Mouse (Mus musculus) heart, adult 2 months (tissue): ENCODE measurements around the gene 1700042G07Rik.

ENCODE experiments used
- CTCF ChIP-seq: fragments of 200-600 bp; IDR thresholded peaks from 2 replicates; pipeline ENCODE4 v1.8.1; 2022; ENCODE audit warnings: antibody characterized with exemption, mild to moderate bottlenecking, moderate library complexity
- POLR2A ChIP-seq: fragments of 200-500 bp; IDR thresholded peaks from 2 replicates; pipeline ENCODE4 v1.6.1; 2011; ENCODE audit warnings: mild to moderate bottlenecking, low read depth, low read length, control low read depth; ENCODE audit not compliant: insufficient read depth

DNA sequence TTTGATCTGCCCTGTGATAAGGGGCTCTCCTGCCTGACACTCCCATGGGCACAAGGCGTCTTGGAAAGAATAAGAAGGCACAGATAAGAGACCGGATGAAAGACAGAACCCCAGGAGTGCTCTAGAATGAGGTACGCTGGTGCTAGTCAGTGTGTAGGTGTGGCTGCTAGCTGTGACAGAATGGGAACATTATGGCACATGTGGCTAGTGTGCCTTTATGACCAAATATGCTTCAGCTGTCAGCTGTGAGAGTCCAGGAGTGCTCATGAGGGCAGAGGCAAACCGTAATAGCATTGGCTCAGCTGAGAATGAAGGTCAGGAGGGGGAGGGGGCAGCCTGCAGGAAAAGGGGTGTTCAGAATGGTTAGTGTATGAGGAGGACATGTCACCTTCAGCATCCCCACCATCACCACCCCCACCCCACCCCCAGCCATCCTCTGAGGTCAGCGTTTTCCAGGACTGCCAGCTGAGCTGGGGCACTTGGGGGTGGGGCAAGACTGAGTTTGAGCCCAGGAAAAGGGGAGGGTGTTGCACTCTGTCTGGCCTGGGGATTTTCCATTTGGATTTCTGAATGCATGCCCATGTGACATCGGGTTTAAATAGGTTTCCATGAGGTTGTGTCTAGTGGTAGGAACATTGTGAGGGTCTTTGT, 1.4 kb downstream of the 1700042G07Rik start:
- TF ChIP-seq CTCF (no peak), POLR2A (no peak)
